7 mouse cellular contexts compared by ENCODE assay signal in genomic region chr2:65471311-65471882, GRCm38 (mm10).
DNase-seq lines count a peak whose midpoint lies in the region; ATAC-seq and TF ChIP-seq lines count a peak whose summit lies in the region.

No protein-coding gene starts in this region.

- H3K4me3 ChIP-seq in hindbrain, embryonic 14.5 days (replicated peaks; ENCODE audit: low read length), result no peak overlapping the region
- no peak overlapping the region for H3K4me3 ChIP-seq in hindbrain, embryonic 11.5 days (ENCODE audit: low read depth, low read length)
- peak overlapping the region; percentile 34 for H3K4me3 ChIP-seq in embryonic facial prominence, embryonic 15.5 days (replicated peaks)
- H3K4me3 ChIP-seq in midbrain, embryonic 16.5 days (ENCODE audit: low read depth, low read length), result no peak overlapping the region

- H3K4me1 ChIP-seq in hindbrain, embryonic 14.5 days (replicated peaks; ENCODE audit: control insufficient read depth, insufficient read depth, low read length), result no peaks in the 10 kb centered on the region
- no peaks in the 10 kb centered on the region for H3K4me1 ChIP-seq in hindbrain, embryonic 11.5 days (replicated peaks; ENCODE audit: control insufficient read depth, insufficient read depth, low read length)
- no peaks in the 10 kb centered on the region for H3K4me1 ChIP-seq in embryonic facial prominence, embryonic 15.5 days
- no peaks in the 10 kb centered on the region for H3K4me1 ChIP-seq in midbrain, embryonic 16.5 days (ENCODE audit: control insufficient read depth, insufficient read depth, low read length)

- no peak for DNase-seq in hindbrain, embryonic 14.5 days (ENCODE audit: low spot score)
- DNase-seq in hindbrain, embryonic 11.5 days (ENCODE audit: low spot score), result no peak
- peak; percentile 57 for DNase-seq in brain, embryonic 14.5 days (ENCODE audit: low read depth)
- no peak for DNase-seq in lung, postnatal 10 days

- H3K4me2 ChIP-seq in hindbrain, embryonic 14.5 days (replicated peaks), result no peak overlapping the region
- H3K4me2 ChIP-seq in hindbrain, embryonic 11.5 days (replicated peaks; ENCODE audit: low read depth, low read length), result no peak overlapping the region
- H3K4me2 ChIP-seq in embryonic facial prominence, embryonic 15.5 days (replicated peaks), result peak overlapping the region; percentile 43
- H3K4me2 ChIP-seq in midbrain, embryonic 16.5 days (ENCODE audit: low read length), result no peak overlapping the region

- no peak for TF ChIP-seq POLR2A in brain, embryonic 14.5 days (IDR thresholded peaks at IDR 0.05; ENCODE audit: borderline replicate concordance, extremely low read depth, insufficient read depth, insufficient read length, poor library complexity, severe bottlenecking)

- peaks cover 74% of the 10 kb centered on the region for H3K36me3 ChIP-seq in hindbrain, embryonic 14.5 days (replicated peaks; ENCODE audit: control insufficient read depth, insufficient read depth)
- no peaks in the 10 kb centered on the region for H3K36me3 ChIP-seq in hindbrain, embryonic 11.5 days (ENCODE audit: control insufficient read depth, insufficient read depth, low read length)
- H3K36me3 ChIP-seq in embryonic facial prominence, embryonic 15.5 days, result no peaks in the 10 kb centered on the region
- H3K36me3 ChIP-seq in midbrain, embryonic 16.5 days (ENCODE audit: control insufficient read depth, insufficient read depth, low read length), result peaks cover 26% of the 10 kb centered on the region

- no peaks in the 10 kb centered on the region for H3K9me3 ChIP-seq in hindbrain, embryonic 14.5 days (ENCODE audit: control insufficient read depth, low read length)
- H3K9me3 ChIP-seq in hindbrain, embryonic 11.5 days (ENCODE audit: control insufficient read depth, low read length), result no peaks in the 10 kb centered on the region
- H3K9me3 ChIP-seq in embryonic facial prominence, embryonic 15.5 days (replicated peaks), result no peaks in the 10 kb centered on the region
- no peaks in the 10 kb centered on the region for H3K9me3 ChIP-seq in midbrain, embryonic 16.5 days (replicated peaks; ENCODE audit: control insufficient read depth, low read length, poor library complexity, severe bottlenecking)

- WGBS in hindbrain, embryonic 14.5 days, result 54% methylated on average over 11 of the region's 11 CpGs
- 72% methylated on average over 11 of the region's 11 CpGs for WGBS in hindbrain, embryonic 11.5 days
- 21% methylated on average over 11 of the region's 11 CpGs for whole genome bisulfite sequencing in embryonic facial prominence, embryonic 15.5 days
- 42% methylated on average over 11 of the region's 11 CpGs for WGBS in midbrain, embryonic 16.5 days

- H3K9ac ChIP-seq in hindbrain, embryonic 14.5 days, result no peak overlapping the region
- H3K9ac ChIP-seq in hindbrain, embryonic 11.5 days (ENCODE audit: low read depth, low read length), result no peak overlapping the region
- H3K9ac ChIP-seq in embryonic facial prominence, embryonic 15.5 days, result no peak overlapping the region
- no peak overlapping the region for H3K9ac ChIP-seq in midbrain, embryonic 16.5 days (ENCODE audit: low read depth, low read length)

- ATAC-seq in hindbrain, embryonic 14.5 days (ENCODE audit: low FRiP score), result peak; percentile 37; the same call in 1 of the 2 replicates
- no peak for ATAC-seq in hindbrain, embryonic 11.5 days (ENCODE audit: low FRiP score)
- peak; percentile 60; the same call in 1 of the 2 replicates for ATAC-seq in embryonic facial prominence, embryonic 15.5 days (ENCODE audit: insufficient number of reproducible peaks, low FRiP score, low TSS enrichment, low read depth)
- peak; percentile 78 for ATAC-seq in midbrain, embryonic 16.5 days
- ATAC-seq in CD4-positive, CD25-positive, alpha-beta regulatory T cell, adult 4 months, result no peak

- H3K27ac ChIP-seq in hindbrain, embryonic 14.5 days, result 0 out of 2 replicates have a peak overlapping the region, but pooled peaks have one; percentile 32
- H3K27ac ChIP-seq in hindbrain, embryonic 11.5 days (ENCODE audit: low read depth, low read length), result no peak overlapping the region
- no peak overlapping the region for H3K27ac ChIP-seq in embryonic facial prominence, embryonic 15.5 days (replicated peaks)
- peak overlapping the region; percentile 64 for H3K27ac ChIP-seq in midbrain, embryonic 16.5 days (ENCODE audit: low read length)

- H3K27me3 ChIP-seq in hindbrain, embryonic 14.5 days (ENCODE audit: control insufficient read depth, insufficient read depth, low read length), result no peaks in the 10 kb centered on the region
- no peaks in the 10 kb centered on the region for H3K27me3 ChIP-seq in hindbrain, embryonic 11.5 days (ENCODE audit: control insufficient read depth, insufficient read depth, low read length)
- H3K27me3 ChIP-seq in embryonic facial prominence, embryonic 15.5 days, result no peaks in the 10 kb centered on the region
- no peaks in the 10 kb centered on the region for H3K27me3 ChIP-seq in midbrain, embryonic 16.5 days (ENCODE audit: control insufficient read depth, insufficient read depth, low read depth, low read length)

- no peak for TF ChIP-seq CTCF in brain, embryonic 14.5 days (IDR thresholded peaks at IDR 0.05; ENCODE audit: borderline replicate concordance, extremely low read depth, insufficient read depth, insufficient read length)

Comparison
In these comparisons a context has a peak if more than half of its experiments do, and no peak if none do; other contexts are left out.
1. ATAC-seq: peak in hindbrain, embryonic 14.5 days (single experiment), embryonic facial prominence, embryonic 15.5 days (single experiment) and midbrain, embryonic 16.5 days (single experiment); none in hindbrain, embryonic 11.5 days (single experiment) and CD4-positive, CD25-positive, alpha-beta regulatory T cell, adult 4 months (single experiment).
2. H3K27ac ChIP-seq: peak in hindbrain, embryonic 14.5 days (single experiment) and midbrain, embryonic 16.5 days (single experiment); none in hindbrain, embryonic 11.5 days (single experiment) and embryonic facial prominence, embryonic 15.5 days (single experiment).